ENCODE assay signal across 9 mouse cellular contexts in the genomic region with DNA sequence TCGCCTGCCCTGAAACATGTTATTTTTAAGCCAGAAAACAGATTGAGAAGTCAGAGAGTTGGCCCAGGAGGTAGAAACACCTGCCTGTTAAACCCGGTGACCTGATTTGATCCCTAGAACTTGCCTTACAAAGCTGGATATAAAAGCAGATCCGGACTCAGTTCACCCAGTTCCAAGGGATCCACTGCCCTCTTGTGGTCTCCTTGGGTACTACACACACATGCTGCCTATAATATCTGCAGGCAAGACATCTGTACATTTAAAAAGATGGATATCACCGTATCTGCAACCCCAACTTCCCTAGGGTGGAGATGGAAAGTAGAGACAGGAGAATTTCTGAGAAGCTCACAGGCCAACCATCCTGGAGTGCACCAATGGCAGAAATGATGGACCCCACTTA. TPM values are rescaled to one million over a fixed set of nuclear protein-coding genes. Genes with fewer than 3 reads are reported as not detected.
DNase-seq lines count a peak whose midpoint lies in the region; ATAC-seq and TF ChIP-seq lines count a peak whose summit lies in the region.
"Had no signal": no experiment of that assay in that cellular context is flagged by ENCODE, and none has a peak within 500 bp of the region (broad histone marks: within the 10 kb centered on the region; RNA-seq: fewer than 3 reads in every experiment).

No protein-coding gene starts in this region.

- no peak overlapping the region for H3K9ac ChIP-seq in intestine, postnatal 0 days (ENCODE audit: low read depth, low read length)
- no peak overlapping the region for H3K9ac ChIP-seq in intestine, embryonic 16.5 days (ENCODE audit: low read depth, low read length)
- H3K9ac ChIP-seq: liver, embryonic 13.5 days had no signal

- H3K4me2 ChIP-seq in intestine, postnatal 0 days (replicated peaks; ENCODE audit: low read depth), result no peak overlapping the region
- H3K4me2 ChIP-seq in intestine, embryonic 16.5 days (ENCODE audit: low read depth, low read length), result no peak overlapping the region
- H3K4me2 ChIP-seq: liver, embryonic 13.5 days had no signal

- DNase-seq in thymus, postnatal 25 days, result peak; percentile 53
- DNase-seq in thymus, adult 2 months, result no peak
- peak; percentile 40 for DNase-seq in embryonic facial prominence, embryonic 10.5 days (ENCODE audit: low spot score)
- no peak for DNase-seq in neural tube, embryonic 10.5 days (ENCODE audit: extremely low spot score, low spot score)
- DNase-seq in adrenal gland, postnatal 4 days (ENCODE audit: low spot score in 2 of 2), result no peak
- DNase-seq: kidney, adult 8-10 months; liver, embryonic 13.5 days had no signal

- peaks cover 42% of the 10 kb centered on the region for H3K36me3 ChIP-seq in intestine, postnatal 0 days (ENCODE audit: control insufficient read depth, insufficient read depth)
- H3K36me3 ChIP-seq in intestine, embryonic 16.5 days (ENCODE audit: control insufficient read depth, insufficient read depth, low read length), result peaks cover 27% of the 10 kb centered on the region
- H3K36me3 ChIP-seq in thymus, adult 2 months (ENCODE audit: control insufficient read depth, insufficient read depth, low read length), result peaks cover 14% of the 10 kb centered on the region
- H3K36me3 ChIP-seq in embryonic facial prominence, embryonic 10.5 days (replicated peaks), result peaks cover 64% of the 10 kb centered on the region

- no peak overlapping the region for H3K27ac ChIP-seq in intestine, postnatal 0 days (ENCODE audit: low read depth, low read length)
- no peak overlapping the region for H3K27ac ChIP-seq in intestine, embryonic 16.5 days (ENCODE audit: low read length)
- no peak overlapping the region for H3K27ac ChIP-seq in thymus, adult 2 months (ENCODE audit: control insufficient read depth, insufficient read depth, low read length)
- no peak overlapping the region for H3K27ac ChIP-seq in embryonic facial prominence, embryonic 10.5 days (replicated peaks)
- H3K27ac ChIP-seq: liver, embryonic 13.5 days had no signal

- TF ChIP-seq POLR2A in thymus, adult 2 months (IDR thresholded peaks at IDR 0.05; ENCODE audit: control insufficient read depth, extremely low read depth, insufficient read depth, low read length, poor library complexity), result no peak

- no peaks in the 10 kb centered on the region for H3K4me1 ChIP-seq in intestine, postnatal 0 days (replicated peaks; ENCODE audit: control insufficient read depth, insufficient read depth, low read length)
- peaks cover 15% of the 10 kb centered on the region for H3K4me1 ChIP-seq in intestine, embryonic 16.5 days (ENCODE audit: control insufficient read depth, insufficient read depth, low read length)
- H3K4me1 ChIP-seq in thymus, adult 2 months (replicated peaks; ENCODE audit: control insufficient read depth, insufficient read depth, low read length), result peaks cover 31% of the 10 kb centered on the region
- peaks cover 17% of the 10 kb centered on the region for H3K4me1 ChIP-seq in embryonic facial prominence, embryonic 10.5 days

- H3K9me3 ChIP-seq in intestine, postnatal 0 days (ENCODE audit: control insufficient read depth), result no peaks in the 10 kb centered on the region
- H3K9me3 ChIP-seq in intestine, embryonic 16.5 days (ENCODE audit: control insufficient read depth, low read length), result peaks cover 5% of the 10 kb centered on the region; the same call in 1 of the 2 replicates
- H3K9me3 ChIP-seq in embryonic facial prominence, embryonic 10.5 days, result peaks cover 7% of the 10 kb centered on the region

- TF ChIP-seq CTCF in intestine, postnatal 0 days (IDR thresholded peaks at IDR 0.05; ENCODE audit: low read depth), result peak; percentile 70
- no peak for TF ChIP-seq CTCF in thymus, adult 2 months (IDR thresholded peaks at IDR 0.05; ENCODE audit: borderline replicate concordance, control insufficient read depth, extremely low read depth, insufficient read depth, low read length, poor library complexity)

- ATAC-seq in intestine, postnatal 0 days, result no peak
- ATAC-seq in intestine, embryonic 16.5 days, result no peak

- no peak overlapping the region for H3K4me3 ChIP-seq in intestine, postnatal 0 days (ENCODE audit: low read depth, low read length)
- no peak overlapping the region for H3K4me3 ChIP-seq in intestine, embryonic 16.5 days (ENCODE audit: low read length)
- H3K4me3 ChIP-seq in thymus, adult 2 months (ENCODE audit: control insufficient read depth, insufficient read depth, low read length), result no peak overlapping the region
- H3K4me3 ChIP-seq in embryonic facial prominence, embryonic 10.5 days, result no peak overlapping the region
- H3K4me3 ChIP-seq: liver, embryonic 13.5 days had no signal

- WGBS in intestine, postnatal 0 days, result 98% methylated on average over 4 of the region's 4 CpGs
- 95% methylated on average over 4 of the region's 4 CpGs for WGBS in intestine, embryonic 16.5 days
- 98% methylated on average over 4 of the region's 4 CpGs for WGBS in thymus, adult 2 months
- WGBS in embryonic facial prominence, embryonic 10.5 days, result 95% methylated on average over 4 of the region's 4 CpGs

- H3K27me3 ChIP-seq in intestine, postnatal 0 days (replicated peaks; ENCODE audit: control insufficient read depth, insufficient read depth, low read length), result no peaks in the 10 kb centered on the region
- no peaks in the 10 kb centered on the region for H3K27me3 ChIP-seq in intestine, embryonic 16.5 days (replicated peaks; ENCODE audit: control insufficient read depth, insufficient read depth, low read length)
- H3K27me3 ChIP-seq in thymus, adult 2 months (ENCODE audit: control insufficient read depth, insufficient read depth, low read length), result no peaks in the 10 kb centered on the region
- H3K27me3 ChIP-seq in embryonic facial prominence, embryonic 10.5 days (replicated peaks; ENCODE audit: low read depth, poor library complexity, severe bottlenecking), result no peaks in the 10 kb centered on the region
- H3K27me3 ChIP-seq: liver, embryonic 13.5 days had no signal

RNA-seq across cellular contexts. Expression of gene Ddx54, which starts 3.4 kb away (rescaled TPM):
- 19.9 and 20.9 TPM in 2 replicates for polyA plus RNA-seq in intestine, postnatal 0 days (2015; fragmentation: Nextera tagmentation; extraction: Ambion mirVana)
- 50.8 and 51.4 TPM in 2 replicates for polyA plus RNA-seq in intestine, embryonic 16.5 days (2015; fragmentation: Nextera tagmentation; extraction: Ambion mirVana)
- polyA plus RNA-seq in thymus, adult 2 months (2012; rRNA removed), result 429 and 448 TPM in 2 replicates
- polyA plus RNA-seq in embryonic facial prominence, embryonic 10.5 days (2016; fragmentation: Nextera tagmentation; extraction: Ambion mirVana), result 62.3 and 64.3 TPM in 2 replicates
- total RNA-seq in adrenal gland, postnatal 4 days (2021), result 10 to 100 TPM; 47.6 to 51.4 TPM

RNA-seq across cellular contexts. Expression of gene Rita1, which starts 3.5 kb away (rescaled TPM):
- polyA plus RNA-seq in intestine, postnatal 0 days (2015; fragmentation: Nextera tagmentation; extraction: Ambion mirVana), result 6.1 and 7.5 TPM in 2 replicates
- 12.7 and 12.8 TPM in 2 replicates for polyA plus RNA-seq in intestine, embryonic 16.5 days (2015; fragmentation: Nextera tagmentation; extraction: Ambion mirVana)
- 18.8 and 20.6 TPM in 2 replicates for polyA plus RNA-seq in thymus, adult 2 months (2012; rRNA removed)
- polyA plus RNA-seq in embryonic facial prominence, embryonic 10.5 days (2016; fragmentation: Nextera tagmentation; extraction: Ambion mirVana), result 19.4 and 20.1 TPM in 2 replicates
- 10 to 100 TPM; 11.8 to 13.5 TPM for total RNA-seq in adrenal gland, postnatal 4 days (2021)

RNA-seq across cellular contexts. Expression of gene Cfap73, which starts 18.1 kb away (rescaled TPM):
- polyA plus RNA-seq in intestine, postnatal 0 days (2015; fragmentation: Nextera tagmentation; extraction: Ambion mirVana), result not detected in 2 replicates
- polyA plus RNA-seq in intestine, embryonic 16.5 days (2015; fragmentation: Nextera tagmentation; extraction: Ambion mirVana), result 0.24 TPM in 1 of 2 replicates, not detected in the other
- 0.15 and 0.33 TPM in 2 replicates for polyA plus RNA-seq in thymus, adult 2 months (2012; rRNA removed)
- 0.27 TPM in 1 of 2 replicates, not detected in the other for polyA plus RNA-seq in embryonic facial prominence, embryonic 10.5 days (2016; fragmentation: Nextera tagmentation; extraction: Ambion mirVana)
- total RNA-seq in adrenal gland, postnatal 4 days (2021), result under 1 TPM; 0.56 to 0.78 TPM
- polyA plus RNA-seq: liver, embryonic 13.5 days had no signal

RNA-seq across cellular contexts. Expression of gene Iqcd, which starts 27.1 kb away (rescaled TPM):
- 0.30 and 0.47 TPM in 2 replicates for polyA plus RNA-seq in intestine, postnatal 0 days (2015; fragmentation: Nextera tagmentation; extraction: Ambion mirVana)
- polyA plus RNA-seq in intestine, embryonic 16.5 days (2015; fragmentation: Nextera tagmentation; extraction: Ambion mirVana), result 0.17 and 0.27 TPM in 2 replicates
- 2.8 and 3.0 TPM in 2 replicates for polyA plus RNA-seq in thymus, adult 2 months (2012; rRNA removed)
- 0.65 and 0.81 TPM in 2 replicates for polyA plus RNA-seq in embryonic facial prominence, embryonic 10.5 days (2016; fragmentation: Nextera tagmentation; extraction: Ambion mirVana)
- 1 to 10 TPM; 1.2 to 1.5 TPM for total RNA-seq in adrenal gland, postnatal 4 days (2021)

RNA-seq across cellular contexts. Expression of gene Tpcn1, which starts 27.4 kb away (rescaled TPM):
- polyA plus RNA-seq in intestine, postnatal 0 days (2015; fragmentation: Nextera tagmentation; extraction: Ambion mirVana), result 31.5 and 35.6 TPM in 2 replicates
- polyA plus RNA-seq in intestine, embryonic 16.5 days (2015; fragmentation: Nextera tagmentation; extraction: Ambion mirVana), result 21.4 and 23.9 TPM in 2 replicates
- 203 and 208 TPM in 2 replicates for polyA plus RNA-seq in thymus, adult 2 months (2012; rRNA removed)
- polyA plus RNA-seq in embryonic facial prominence, embryonic 10.5 days (2016; fragmentation: Nextera tagmentation; extraction: Ambion mirVana), result 11.9 and 12.3 TPM in 2 replicates
- 10 to 100 TPM; 47.5 to 49.5 TPM for total RNA-seq in adrenal gland, postnatal 4 days (2021)

Comparison
In these comparisons a context has a peak if more than half of its experiments do, and no peak if none do; other contexts are left out.
1. DNase-seq: peak in thymus, postnatal 25 days (single experiment) and embryonic facial prominence, embryonic 10.5 days (single experiment); none in thymus, adult 2 months (single experiment), neural tube, embryonic 10.5 days (single experiment) and adrenal gland, postnatal 4 days (0 of 2).